Mouse (Mus musculus): ENCODE measurements around the gene Itpr3. TPM values are rescaled to one million over a fixed set of nuclear protein-coding genes. Genes with fewer than 3 reads are reported as not detected.

Gene Itpr3
- polyA plus RNA-seq, 1 experiment: 42.0 TPM

GRCm38 (mm10) chr17:27032328-27032727, 24.8 kb upstream of the Itpr3 start:
- TF ChIP-seq CTCF (IDR thresholded peaks at IDR 0.05; ENCODE audit: borderline replicate concordance, control insufficient read depth, extremely low read depth, insufficient read depth, low read length, poor library complexity) (no peak), POLR2A (IDR thresholded peaks at IDR 0.05; ENCODE audit: control insufficient read depth, extremely low read depth, insufficient read depth, low read length, poor library complexity) (no peak)
- DNase-seq: no peak
- H3K4me3 ChIP-seq (ENCODE audit: control insufficient read depth, insufficient read depth, low read length): no peak overlapping the region
- H3K4me1 ChIP-seq (replicated peaks; ENCODE audit: control insufficient read depth, insufficient read depth, low read length): peaks cover 4% of the 10 kb centered on the region
- H3K27ac ChIP-seq (ENCODE audit: control insufficient read depth, insufficient read depth, low read length): no peak overlapping the region
- WGBS: 73% methylated on average over 7 of the region's 7 CpGs
- H3K36me3 ChIP-seq (ENCODE audit: control insufficient read depth, insufficient read depth, low read length): no peaks in the 10 kb centered on the region
- H3K27me3 ChIP-seq (ENCODE audit: control insufficient read depth, insufficient read depth, low read length): no peaks in the 10 kb centered on the region

GRCm38 (mm10) chr17:27032869-27033268, 24.2 kb upstream of the Itpr3 start:
- DNase-seq: peak; percentile 73
- Histone ChIP-seq H3K27me3 (ENCODE audit: control insufficient read depth, insufficient read depth, low read length) (no peaks in the 10 kb centered on the region), H3K27ac (ENCODE audit: control insufficient read depth, insufficient read depth, low read length) (no peak overlapping the region), H3K4me3 (ENCODE audit: control insufficient read depth, insufficient read depth, low read length) (no peak overlapping the region), H3K36me3 (ENCODE audit: control insufficient read depth, insufficient read depth, low read length) (no peaks in the 10 kb centered on the region), H3K4me1 (replicated peaks; ENCODE audit: control insufficient read depth, insufficient read depth, low read length) (peaks cover 4% of the 10 kb centered on the region)
- 1% methylated on average over 14 of the region's 14 CpGs for WGBS
- TF ChIP-seq POLR2A (IDR thresholded peaks at IDR 0.05; ENCODE audit: control insufficient read depth, extremely low read depth, insufficient read depth, low read length, poor library complexity) (no peak), CTCF (IDR thresholded peaks at IDR 0.05; ENCODE audit: borderline replicate concordance, control insufficient read depth, extremely low read depth, insufficient read depth, low read length, poor library complexity) (peak; percentile 88)

GRCm38 (mm10) chr17:27036465-27036864, 20.6 kb upstream of the Itpr3 start:
- Histone ChIP-seq H3K27ac (ENCODE audit: control insufficient read depth, insufficient read depth, low read length) (no peak overlapping the region), H3K36me3 (ENCODE audit: control insufficient read depth, insufficient read depth, low read length) (no peaks in the 10 kb centered on the region), H3K27me3 (ENCODE audit: control insufficient read depth, insufficient read depth, low read length) (no peaks in the 10 kb centered on the region), H3K4me1 (replicated peaks; ENCODE audit: control insufficient read depth, insufficient read depth, low read length) (peaks cover 23% of the 10 kb centered on the region), H3K4me3 (ENCODE audit: control insufficient read depth, insufficient read depth, low read length) (no peak overlapping the region)
- WGBS: 89% methylated on average over 7 of the region's 7 CpGs
- no peak for TF ChIP-seq POLR2A (IDR thresholded peaks at IDR 0.05; ENCODE audit: control insufficient read depth, extremely low read depth, insufficient read depth, low read length, poor library complexity)
- no peak for TF ChIP-seq CTCF (IDR thresholded peaks at IDR 0.05; ENCODE audit: borderline replicate concordance, control insufficient read depth, extremely low read depth, insufficient read depth, low read length, poor library complexity)
- DNase-seq: no peak

GRCm38 (mm10) chr17:27038335-27039050, 18.6 kb upstream of the Itpr3 start:
- Histone ChIP-seq H3K36me3 (ENCODE audit: control insufficient read depth, insufficient read depth, low read length) (no peaks in the 10 kb centered on the region), H3K4me1 (replicated peaks; ENCODE audit: control insufficient read depth, insufficient read depth, low read length) (peaks cover 39% of the 10 kb centered on the region), H3K27me3 (ENCODE audit: control insufficient read depth, insufficient read depth, low read length) (no peaks in the 10 kb centered on the region), H3K27ac (ENCODE audit: control insufficient read depth, insufficient read depth, low read length) (no peak overlapping the region), H3K4me3 (ENCODE audit: control insufficient read depth, insufficient read depth, low read length) (no peak overlapping the region)
- WGBS: 84% methylated on average over 18 of the region's 18 CpGs
- TF ChIP-seq CTCF (IDR thresholded peaks at IDR 0.05; ENCODE audit: borderline replicate concordance, control insufficient read depth, extremely low read depth, insufficient read depth, low read length, poor library complexity) (no peak), POLR2A (IDR thresholded peaks at IDR 0.05; ENCODE audit: control insufficient read depth, extremely low read depth, insufficient read depth, low read length, poor library complexity) (no peak)
- DNase-seq: no peak

GRCm38 (mm10) chr17:27039432-27040102, 17.5 kb upstream of the Itpr3 start:
- Histone ChIP-seq H3K4me1 (replicated peaks; ENCODE audit: control insufficient read depth, insufficient read depth, low read length) (peaks cover 47% of the 10 kb centered on the region), H3K27ac (ENCODE audit: control insufficient read depth, insufficient read depth, low read length) (no peak overlapping the region), H3K36me3 (ENCODE audit: control insufficient read depth, insufficient read depth, low read length) (no peaks in the 10 kb centered on the region), H3K4me3 (ENCODE audit: control insufficient read depth, insufficient read depth, low read length) (no peak overlapping the region; the same call in 1 of the 2 replicates), H3K27me3 (ENCODE audit: control insufficient read depth, insufficient read depth, low read length) (no peaks in the 10 kb centered on the region)
- TF ChIP-seq CTCF (IDR thresholded peaks at IDR 0.05; ENCODE audit: borderline replicate concordance, control insufficient read depth, extremely low read depth, insufficient read depth, low read length, poor library complexity) (no peak), POLR2A (IDR thresholded peaks at IDR 0.05; ENCODE audit: control insufficient read depth, extremely low read depth, insufficient read depth, low read length, poor library complexity) (no peak)
- 67% methylated on average over 10 of the region's 10 CpGs for WGBS
- DNase-seq: no peak

- Histone ChIP-seq H3K27me3 (ENCODE audit: control insufficient read depth, insufficient read depth, low read length) (no peaks in the 10 kb centered on the region), H3K4me3 (ENCODE audit: control insufficient read depth, insufficient read depth, low read length) (peak overlapping the region; percentile 17), H3K36me3 (ENCODE audit: control insufficient read depth, insufficient read depth, low read length) (no peaks in the 10 kb centered on the region), H3K27ac (ENCODE audit: control insufficient read depth, insufficient read depth, low read length) (no peak overlapping the region; the same call in 1 of the 2 replicates), H3K4me1 (replicated peaks; ENCODE audit: control insufficient read depth, insufficient read depth, low read length) (peaks cover 47% of the 10 kb centered on the region)
- TF ChIP-seq CTCF (IDR thresholded peaks at IDR 0.05; ENCODE audit: borderline replicate concordance, control insufficient read depth, extremely low read depth, insufficient read depth, low read length, poor library complexity): no peak
- TF ChIP-seq POLR2A (IDR thresholded peaks at IDR 0.05; ENCODE audit: control insufficient read depth, extremely low read depth, insufficient read depth, low read length, poor library complexity): no peak
- DNase-seq: peak; percentile 37
- 30% methylated on average over 20 of the region's 20 CpGs for WGBS
Measured at GRCm38 (mm10) chr17:27040304-27041045, 16.6 kb upstream of the Itpr3 start.
